Mouse (Mus musculus) neural tube, embryonic 14.5 days (tissue): ENCODE measurements around the gene Nme8. TPM values are rescaled to one million over a fixed set of nuclear protein-coding genes. Genes with fewer than 3 reads are reported as not detected.

Experiments used
- ATAC-seq: fragments of 200-750 bp; cut with Nextera tagmentation; 2 replicates; pipeline ENCODE4 v1.8.0; 2017; ENCODE audit warnings: low read depth, mild to moderate bottlenecking, moderate TSS enrichment, moderate library complexity
- H3K27ac ChIP-seq: fragments of 300-500 bp; sonication (generic); 2 replicates; pipeline ENCODE4 v1.5.1; 2014; ENCODE audit warnings: low read depth, mild to moderate bottlenecking, control low read depth, low read length, moderate library complexity, mixed read lengths
- H3K27me3 ChIP-seq: fragments of 300-500 bp; sonication (generic); 2 replicates; pipeline ENCODE4 v1.6.1; 2014; ENCODE audit warnings: low read length; ENCODE audit not compliant: control insufficient read depth, insufficient read depth
- H3K36me3 ChIP-seq: fragments of 300-500 bp; sonication (generic); 2 replicates; pipeline ENCODE4 v1.6.1; 2014; ENCODE audit warnings: low read length, mixed read lengths; ENCODE audit not compliant: control insufficient read depth, insufficient read depth
- H3K4me1 ChIP-seq: fragments of 300-500 bp; sonication (generic); 2 replicates; pipeline ENCODE4 v1.6.1; 2014; ENCODE audit warnings: low read length; ENCODE audit not compliant: control insufficient read depth, insufficient read depth
- H3K4me2 ChIP-seq: fragments of 300-500 bp; sonication (generic); 2 replicates; pipeline ENCODE4 v1.6.1; 2014; ENCODE audit warnings: mild to moderate bottlenecking, low read depth, low read length, control low read depth
- H3K4me3 ChIP-seq: fragments of 300-500 bp; sonication (generic); 2 replicates; pipeline ENCODE4 v1.5.1; 2014; ENCODE audit warnings: low read depth, low read length, control low read depth, mixed read lengths
- H3K9ac ChIP-seq: fragments of 300-500 bp; sonication (generic); replicated peaks from 2 replicates; pipeline ENCODE4 v1.6.1; 2014; ENCODE audit warnings: low read depth, mild to moderate bottlenecking, control low read depth, low read length, mixed read lengths
- H3K9me3 ChIP-seq: fragments of 300-500 bp; sonication (generic); 2 replicates; pipeline ENCODE4 v1.6.1; 2016; ENCODE audit warnings: low read length; ENCODE audit not compliant: control insufficient read depth
- WGBS: fragments of 180-500 bp; shearing (Covaris S2); extraction: QIAGEN DNeasy Blood & Tissue Kit; methylation state at CpG from one replicate; pipeline ENCODE4 v1.1.7; 2014; 5-methylcytosine and 5-hydroxymethylcytosine counted together
- polyA plus RNA-seq: library from polyadenylated mRNA; unstranded; fragments of >200 nt; fragmentation: Nextera tagmentation; extraction: Ambion mirVana; gene quantifications from 2 replicates; pipeline ENCODE4 v1.2.1, GENCODE M21; 2014

Nme8 gene
- polyA plus RNA-seq, 1 experiment from 2014 or later, result not detected

GRCm38 (mm10) chr13:19613426-19613825, 84.2 kb downstream of the Nme8 start:
- ATAC-seq, result no peak
- 86% methylated on average over 1 of the region's 1 CpGs for WGBS

DNA sequence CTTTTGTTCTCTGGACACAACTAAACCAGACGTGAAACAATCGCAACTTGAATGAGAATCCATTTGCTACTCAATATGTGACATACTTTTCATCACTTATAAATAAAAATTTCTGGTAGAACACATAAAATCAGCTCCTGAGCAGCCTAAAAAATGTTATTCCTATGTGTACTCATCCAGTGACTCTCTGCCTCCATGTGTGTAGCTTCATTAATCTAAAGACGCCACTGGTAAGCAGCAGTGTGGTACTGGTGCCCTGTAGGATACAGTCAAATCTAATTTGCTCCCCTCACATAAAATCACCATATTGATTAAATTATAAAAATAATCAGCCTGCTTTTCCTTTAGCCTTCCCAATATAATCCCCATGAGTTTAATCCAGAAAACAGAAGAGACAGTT, 84.6 kb downstream of the Nme8 start:
- Histone ChIP-seq H3K4me3 (no peak overlapping the region), H3K4me1 (peaks cover 2% of the 10 kb centered on the region; the same call in 1 of the 2 replicates), H3K9ac (no peak overlapping the region), H3K27me3 (no peaks in the 10 kb centered on the region), H3K9me3 (no peaks in the 10 kb centered on the region), H3K27ac (no peak overlapping the region), H3K36me3 (no peaks in the 10 kb centered on the region), H3K4me2 (no peak overlapping the region)
- no peak for ATAC-seq
- WGBS, result 31% methylated on average over 3 of the region's 3 CpGs

More at GRCm38 (mm10) chr13:19613426-19613825, 84.2 kb downstream of the Nme8 start:
- Histone ChIP-seq H3K27me3 (no peaks in the 10 kb centered on the region), H3K27ac (no peak overlapping the region), H3K4me3 (no peak overlapping the region), H3K4me2 (no peak overlapping the region), H3K4me1 (peaks cover 6% of the 10 kb centered on the region; the same call in 1 of the 2 replicates), H3K9me3 (no peaks in the 10 kb centered on the region), H3K36me3 (no peaks in the 10 kb centered on the region), H3K9ac (no peak overlapping the region)

- Histone ChIP-seq H3K36me3 (no peaks in the 10 kb centered on the region), H3K9me3 (no peaks in the 10 kb centered on the region), H3K27ac (no peak overlapping the region), H3K4me3 (no peak overlapping the region), H3K9ac (no peak overlapping the region), H3K27me3 (no peaks in the 10 kb centered on the region), H3K4me2 (no peak overlapping the region), H3K4me1 (no peaks in the 10 kb centered on the region; the same call in 1 of the 2 replicates)
- 3% methylated on average over 1 of the region's 1 CpGs for WGBS
- no peak for ATAC-seq
Observed at GRCm38 (mm10) chr13:19612348-19612747, 85.2 kb downstream of the Nme8 start.

DNA sequence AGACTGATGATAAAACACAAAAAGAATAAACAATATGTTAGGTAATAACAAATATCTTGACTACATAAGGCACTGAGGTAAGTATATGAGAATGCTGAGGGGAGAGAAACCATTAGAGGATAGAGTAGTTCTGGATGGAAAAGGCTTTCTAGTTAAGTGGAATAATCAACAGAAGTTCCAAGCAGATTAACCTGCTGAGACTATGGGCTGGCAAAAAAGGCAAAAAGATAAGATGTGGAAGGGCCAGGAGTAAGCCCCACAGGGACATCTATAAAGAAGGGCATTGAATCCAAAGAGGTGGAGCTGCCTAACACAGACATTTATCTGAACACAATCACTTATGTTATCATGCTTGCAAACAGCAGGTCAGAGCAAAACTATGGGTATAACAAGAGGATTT, 89.5 kb downstream of the Nme8 start:
- Histone ChIP-seq H3K36me3 (no peaks in the 10 kb centered on the region), H3K4me2 (no peak overlapping the region), H3K4me1 (no peaks in the 10 kb centered on the region; the same call in 1 of the 2 replicates), H3K27me3 (no peaks in the 10 kb centered on the region), H3K9me3 (no peaks in the 10 kb centered on the region), H3K27ac (no peak overlapping the region), H3K9ac (no peak overlapping the region), H3K4me3 (no peak overlapping the region)
- no peak for ATAC-seq

DNA sequence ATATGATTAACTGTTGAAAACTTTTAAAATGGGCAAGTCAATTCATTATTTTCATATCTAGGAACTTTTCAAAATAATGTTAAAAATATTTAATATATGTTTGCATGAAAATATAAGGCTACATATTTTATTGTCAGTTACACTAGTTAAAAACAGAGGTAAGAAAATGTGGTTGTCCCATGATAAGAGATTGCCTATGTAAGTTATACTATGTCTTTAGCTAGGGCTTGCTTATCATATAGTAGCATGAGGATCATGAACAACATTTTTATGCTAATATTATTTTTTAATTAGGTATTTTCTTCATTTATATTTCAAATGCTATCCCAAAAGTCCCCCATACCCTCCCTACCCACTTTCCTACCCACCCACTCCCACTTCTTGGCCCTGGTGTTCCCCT, 92.7 kb downstream of the Nme8 start:
- Histone ChIP-seq H3K4me3 (no peak overlapping the region), H3K9me3 (no peaks in the 10 kb centered on the region), H3K9ac (no peak overlapping the region), H3K4me2 (no peak overlapping the region), H3K4me1 (no peaks in the 10 kb centered on the region), H3K36me3 (no peaks in the 10 kb centered on the region), H3K27me3 (no peaks in the 10 kb centered on the region), H3K27ac (no peak overlapping the region)
- ATAC-seq, result no peak

- H3K4me1 ChIP-seq, result no peaks in the 10 kb centered on the region
- H3K27me3 ChIP-seq, result no peaks in the 10 kb centered on the region
- H3K4me2 ChIP-seq, result no peak overlapping the region
- no peak overlapping the region for H3K9ac ChIP-seq
- no peaks in the 10 kb centered on the region for H3K9me3 ChIP-seq
- no peak for ATAC-seq
- no peak overlapping the region for H3K4me3 ChIP-seq
- WGBS, result 96% methylated on average over 1 of the region's 1 CpGs
- H3K27ac ChIP-seq, result no peak overlapping the region
- no peaks in the 10 kb centered on the region for H3K36me3 ChIP-seq
Observed at GRCm38 (mm10) chr13:19603719-19604118, 93.9 kb downstream of the Nme8 start.

DNA sequence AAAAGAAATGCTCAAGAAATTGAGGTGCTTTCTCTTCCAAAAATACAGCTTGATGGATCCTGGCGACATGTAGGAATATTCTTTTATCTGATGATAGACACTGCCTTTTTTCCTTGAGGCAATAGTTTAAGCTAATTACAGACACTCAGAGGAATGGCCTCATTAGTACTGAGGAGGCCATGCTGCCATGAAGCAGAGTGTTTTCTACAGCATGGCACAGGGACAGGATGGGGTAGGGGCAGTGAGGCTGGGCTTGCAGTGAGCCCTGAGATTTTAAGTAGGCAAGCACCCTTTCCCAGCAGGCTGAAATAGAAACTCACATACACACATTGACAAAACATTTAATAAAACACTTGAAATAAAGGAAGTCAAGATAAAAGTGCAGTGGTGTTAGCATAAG, 95.1 kb downstream of the Nme8 start:
- no peak for ATAC-seq
- Histone ChIP-seq H3K4me3 (no peak overlapping the region), H3K9ac (no peak overlapping the region), H3K4me2 (no peak overlapping the region), H3K27ac (no peak overlapping the region), H3K4me1 (no peaks in the 10 kb centered on the region), H3K36me3 (no peaks in the 10 kb centered on the region), H3K27me3 (no peaks in the 10 kb centered on the region), H3K9me3 (no peaks in the 10 kb centered on the region)
- 95% methylated on average over 1 of the region's 1 CpGs for WGBS

DNA sequence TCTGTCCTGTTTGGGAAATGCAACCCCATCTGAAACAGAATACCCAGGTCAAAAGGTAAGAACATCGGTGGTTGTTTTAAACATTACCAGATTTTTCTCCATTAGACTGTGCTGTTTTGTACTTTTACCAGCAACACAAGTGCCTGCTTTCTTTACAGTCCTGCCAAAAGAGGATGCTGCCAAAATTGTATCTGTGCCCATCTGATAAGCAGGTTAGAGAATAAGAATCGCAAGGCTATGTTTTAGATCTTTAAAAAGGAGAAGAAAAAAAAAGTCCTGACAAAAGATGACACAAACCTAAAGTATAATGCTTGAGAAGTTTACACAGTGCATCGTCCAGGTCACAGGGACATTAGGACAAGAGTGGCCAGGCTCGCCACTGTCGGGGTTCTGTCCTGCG, 98.4 kb downstream of the Nme8 start:
- H3K4me3 ChIP-seq, result no peak overlapping the region
- WGBS, result 89% methylated on average over 6 of the region's 6 CpGs
- H3K4me1 ChIP-seq, result no peaks in the 10 kb centered on the region
- H3K9ac ChIP-seq, result no peak overlapping the region
- ATAC-seq, result no peak
- no peak overlapping the region for H3K27ac ChIP-seq
- H3K9me3 ChIP-seq, result no peaks in the 10 kb centered on the region
- H3K36me3 ChIP-seq, result no peaks in the 10 kb centered on the region
- no peaks in the 10 kb centered on the region for H3K27me3 ChIP-seq
- no peak overlapping the region for H3K4me2 ChIP-seq

- Histone ChIP-seq H3K9ac (no peak overlapping the region), H3K27me3 (no peaks in the 10 kb centered on the region), H3K4me3 (no peak overlapping the region), H3K36me3 (no peaks in the 10 kb centered on the region), H3K27ac (no peak overlapping the region), H3K9me3 (no peaks in the 10 kb centered on the region), H3K4me2 (no peak overlapping the region), H3K4me1 (no peaks in the 10 kb centered on the region)
- no peak for ATAC-seq
- 94% methylated on average over 1 of the region's 1 CpGs for WGBS
Observed at GRCm38 (mm10) chr13:19595141-19595540, 102.5 kb downstream of the Nme8 start.
